Mouse (Mus musculus): ENCODE results near the gene Parvb. TPM values are rescaled to one million over a fixed set of nuclear protein-coding genes. Genes with fewer than 3 reads are reported as not detected.

Gene Parvb
- polyA plus RNA-seq, 1 experiment = 54.5 TPM

DNA sequence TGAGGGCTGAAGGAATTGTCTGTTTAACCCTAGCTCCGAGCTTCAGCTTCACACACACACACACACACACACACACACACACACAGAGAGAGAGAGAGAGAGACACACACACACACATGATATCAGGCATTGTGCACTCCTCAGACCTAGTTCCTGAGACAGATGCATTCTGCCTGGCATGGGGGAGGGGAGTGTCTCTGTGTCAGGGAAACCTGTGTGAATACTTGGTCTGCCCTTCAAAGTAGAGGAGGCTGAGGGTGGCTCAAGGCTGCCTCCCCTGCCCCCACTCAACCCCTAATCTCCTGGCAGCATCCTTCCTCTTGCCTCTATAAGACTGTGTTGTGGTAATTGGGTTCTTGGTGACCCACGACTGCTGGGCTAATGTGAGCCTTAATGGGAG, 31.7 kb downstream of the Parvb start:
- no peaks in the 10 kb centered on the region for H3K9me3 ChIP-seq (replicated peaks; ENCODE audit: control insufficient read depth, insufficient read depth, low read length, poor library complexity, severe bottlenecking)
- TF ChIP-seq POLR2A (IDR thresholded peaks at IDR 0.05; ENCODE audit: insufficient read depth, low read length) (no peak), EP300 (IDR thresholded peaks at IDR 0.05; ENCODE audit: insufficient read depth, low read depth, low read length) (no peak), CTCF (IDR thresholded peaks at IDR 0.05; ENCODE audit: low read depth, low read length) (no peak)
- H3K4me1 ChIP-seq (ENCODE audit: control insufficient read depth, insufficient read depth, low read length) = peaks cover 2% of the 10 kb centered on the region

DNA sequence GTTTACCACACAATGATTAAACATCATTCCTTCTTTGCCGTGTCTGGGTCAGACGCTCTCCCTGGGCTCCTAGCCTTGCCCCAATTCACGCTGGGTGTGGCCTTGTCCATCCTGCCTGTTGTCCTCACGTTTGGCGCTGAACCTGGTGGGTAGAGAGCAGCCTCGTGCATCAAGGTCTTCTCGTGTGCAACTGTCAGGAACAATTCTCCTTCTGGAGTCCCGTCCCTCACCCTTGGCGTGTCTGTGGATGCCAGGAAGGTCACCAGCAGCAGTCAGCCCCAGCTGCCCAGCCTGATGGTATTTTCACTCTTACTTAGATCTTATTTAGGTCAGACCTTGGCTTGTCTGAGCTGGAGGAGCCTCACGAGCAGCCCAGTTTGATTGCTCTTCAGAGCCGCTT, 33.3 kb downstream of the Parvb start:
- H3K9me3 ChIP-seq (replicated peaks; ENCODE audit: control insufficient read depth, insufficient read depth, low read length, poor library complexity, severe bottlenecking) = no peaks in the 10 kb centered on the region
- H3K4me1 ChIP-seq (ENCODE audit: control insufficient read depth, insufficient read depth, low read length) = no peaks in the 10 kb centered on the region
- no peaks in the 10 kb centered on the region for H3K36me3 ChIP-seq (ENCODE audit: control insufficient read depth, insufficient read depth, low read length, poor library complexity, severe bottlenecking)
- no peak overlapping the region for H3K4me3 ChIP-seq (ENCODE audit: low read depth, low read length)
- no peak for TF ChIP-seq EP300 (IDR thresholded peaks at IDR 0.05; ENCODE audit: insufficient read depth, low read depth, low read length)
- no peak for TF ChIP-seq CTCF (IDR thresholded peaks at IDR 0.05; ENCODE audit: low read depth, low read length)
- no peak for TF ChIP-seq POLR2A (IDR thresholded peaks at IDR 0.05; ENCODE audit: insufficient read depth, low read length)
- H3K27me3 ChIP-seq (ENCODE audit: control insufficient read depth, insufficient read depth, low read length, poor library complexity, severe bottlenecking) = no peaks in the 10 kb centered on the region
- H3K27ac ChIP-seq (ENCODE audit: insufficient read depth, low read length) = no peak overlapping the region
- no peak overlapping the region for H3K9ac ChIP-seq (ENCODE audit: low read depth, poor library complexity, severe bottlenecking)

More for the DNA sequence above, 31.7 kb downstream of the Parvb start:
- Histone ChIP-seq H3K27ac (ENCODE audit: insufficient read depth, low read length) (no peak overlapping the region), H3K36me3 (ENCODE audit: control insufficient read depth, insufficient read depth, low read length, poor library complexity, severe bottlenecking) (no peaks in the 10 kb centered on the region), H3K4me3 (ENCODE audit: low read depth, low read length) (no peak overlapping the region), H3K9ac (ENCODE audit: low read depth, poor library complexity, severe bottlenecking) (no peak overlapping the region), H3K27me3 (ENCODE audit: control insufficient read depth, insufficient read depth, low read length, poor library complexity, severe bottlenecking) (no peaks in the 10 kb centered on the region)

DNA sequence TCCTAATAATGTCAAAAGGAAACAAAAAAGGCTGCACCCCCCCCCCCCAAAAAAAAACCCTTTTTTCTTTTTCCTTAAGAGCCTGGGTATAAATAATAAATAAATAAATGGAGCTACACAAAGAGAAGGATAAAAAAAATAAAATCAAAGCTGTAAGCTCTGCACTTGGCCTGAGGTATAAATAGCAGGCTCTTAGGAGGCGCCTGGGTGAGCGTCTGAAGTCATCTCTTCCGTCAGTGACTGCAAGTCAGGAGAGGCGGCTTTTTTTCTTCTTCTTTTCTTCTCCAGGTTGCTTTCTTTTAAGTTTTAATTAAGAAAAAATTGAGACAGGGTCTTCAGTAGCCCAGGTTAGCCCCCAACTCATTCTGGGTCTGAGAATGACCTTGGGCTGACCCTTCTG, 34.4 kb downstream of the Parvb start:
- H3K27me3 ChIP-seq (ENCODE audit: control insufficient read depth, insufficient read depth, low read length, poor library complexity, severe bottlenecking) = no peaks in the 10 kb centered on the region
- no peak overlapping the region for H3K27ac ChIP-seq (ENCODE audit: insufficient read depth, low read length)
- no peak for TF ChIP-seq CTCF (IDR thresholded peaks at IDR 0.05; ENCODE audit: low read depth, low read length)
- TF ChIP-seq EP300 (IDR thresholded peaks at IDR 0.05; ENCODE audit: insufficient read depth, low read depth, low read length) = no peak
- TF ChIP-seq POLR2A (IDR thresholded peaks at IDR 0.05; ENCODE audit: insufficient read depth, low read length) = no peak
- H3K4me3 ChIP-seq (ENCODE audit: low read depth, low read length) = no peak overlapping the region
- H3K9ac ChIP-seq (ENCODE audit: low read depth, poor library complexity, severe bottlenecking) = no peak overlapping the region
- H3K36me3 ChIP-seq (ENCODE audit: control insufficient read depth, insufficient read depth, low read length, poor library complexity, severe bottlenecking) = no peaks in the 10 kb centered on the region; the same call in 1 of the 2 replicates
- H3K9me3 ChIP-seq (replicated peaks; ENCODE audit: control insufficient read depth, insufficient read depth, low read length, poor library complexity, severe bottlenecking) = no peaks in the 10 kb centered on the region
- H3K4me1 ChIP-seq (ENCODE audit: control insufficient read depth, insufficient read depth, low read length) = no peaks in the 10 kb centered on the region

DNA sequence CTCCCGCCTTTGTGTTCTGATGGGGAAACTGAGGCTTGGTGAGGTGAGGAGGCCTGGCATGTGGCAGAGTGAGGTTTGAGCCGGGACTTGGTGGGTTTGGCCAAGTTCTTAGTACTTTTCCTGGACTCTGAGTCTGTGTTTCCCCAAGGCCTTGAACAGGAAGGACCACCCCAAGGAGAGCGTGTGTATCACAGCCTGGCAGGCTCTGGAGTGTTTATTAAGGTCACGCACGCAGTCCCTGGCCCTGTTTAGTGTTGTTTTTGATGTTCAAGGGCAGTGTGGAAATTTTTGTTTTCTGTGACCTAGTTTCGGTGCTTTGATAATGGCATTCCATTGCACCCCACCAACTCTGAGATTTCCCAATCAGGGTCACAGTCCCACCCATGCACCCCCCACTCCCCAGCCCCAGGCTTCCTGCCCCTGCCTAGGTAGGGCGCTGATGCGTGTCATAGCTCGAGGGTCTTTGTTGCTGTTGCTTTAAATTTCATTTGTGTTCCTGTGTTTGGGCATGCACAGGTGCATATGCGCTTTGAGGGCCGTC, 35.9 kb downstream of the Parvb start:
- Histone ChIP-seq H3K4me3 (ENCODE audit: low read depth, low read length) (no peak overlapping the region), H3K27ac (ENCODE audit: insufficient read depth, low read length) (no peak overlapping the region), H3K9ac (ENCODE audit: low read depth, poor library complexity, severe bottlenecking) (no peak overlapping the region), H3K4me1 (ENCODE audit: control insufficient read depth, insufficient read depth, low read length) (no peaks in the 10 kb centered on the region), H3K27me3 (ENCODE audit: control insufficient read depth, insufficient read depth, low read length, poor library complexity, severe bottlenecking) (no peaks in the 10 kb centered on the region), H3K36me3 (ENCODE audit: control insufficient read depth, insufficient read depth, low read length, poor library complexity, severe bottlenecking) (no peaks in the 10 kb centered on the region; the same call in 1 of the 2 replicates), H3K9me3 (replicated peaks; ENCODE audit: control insufficient read depth, insufficient read depth, low read length, poor library complexity, severe bottlenecking) (no peaks in the 10 kb centered on the region)
- no peak for TF ChIP-seq CTCF (IDR thresholded peaks at IDR 0.05; ENCODE audit: low read depth, low read length)
- no peak for TF ChIP-seq EP300 (IDR thresholded peaks at IDR 0.05; ENCODE audit: insufficient read depth, low read depth, low read length)
- TF ChIP-seq POLR2A (IDR thresholded peaks at IDR 0.05; ENCODE audit: insufficient read depth, low read length) = no peak

DNA sequence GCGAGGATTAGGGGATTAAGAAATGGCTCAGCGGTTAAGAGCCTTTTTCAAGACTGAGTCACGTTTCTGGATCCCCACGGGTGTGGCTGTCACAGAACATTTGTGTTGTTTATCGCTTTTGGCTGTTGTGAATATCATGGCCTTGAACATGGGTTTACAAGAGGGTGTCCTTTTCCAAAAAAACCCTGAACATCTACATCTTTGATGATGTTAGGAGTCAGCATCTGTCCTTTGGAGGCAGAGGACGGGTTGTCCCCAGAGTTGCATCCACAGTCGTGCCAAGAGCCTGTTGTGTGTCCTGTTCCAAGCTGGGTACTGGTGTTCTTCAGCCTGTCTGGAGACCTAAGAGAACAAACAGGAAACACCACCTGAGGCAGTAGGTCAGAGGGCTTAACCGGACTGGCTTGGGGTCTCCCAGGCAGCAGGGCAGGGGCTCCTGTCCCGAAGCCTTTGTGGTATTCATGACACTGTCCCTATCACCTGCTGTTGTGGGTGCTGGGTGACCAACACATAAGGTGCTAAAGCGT, 37.3 kb downstream of the Parvb start:
- Histone ChIP-seq H3K27ac (ENCODE audit: insufficient read depth, low read length) (no peak overlapping the region), H3K27me3 (ENCODE audit: control insufficient read depth, insufficient read depth, low read length, poor library complexity, severe bottlenecking) (no peaks in the 10 kb centered on the region), H3K9ac (ENCODE audit: low read depth, poor library complexity, severe bottlenecking) (no peak overlapping the region), H3K36me3 (ENCODE audit: control insufficient read depth, insufficient read depth, low read length, poor library complexity, severe bottlenecking) (no peaks in the 10 kb centered on the region; the same call in 1 of the 2 replicates), H3K4me3 (ENCODE audit: low read depth, low read length) (no peak overlapping the region), H3K4me1 (ENCODE audit: control insufficient read depth, insufficient read depth, low read length) (no peaks in the 10 kb centered on the region), H3K9me3 (replicated peaks; ENCODE audit: control insufficient read depth, insufficient read depth, low read length, poor library complexity, severe bottlenecking) (0 out of 2 replicates have a peak, but pooled peaks cover 3% of the 10 kb centered on the region)
- TF ChIP-seq POLR2A (IDR thresholded peaks at IDR 0.05; ENCODE audit: insufficient read depth, low read length) = no peak
- TF ChIP-seq EP300 (IDR thresholded peaks at IDR 0.05; ENCODE audit: insufficient read depth, low read depth, low read length) = no peak
- no peak for TF ChIP-seq CTCF (IDR thresholded peaks at IDR 0.05; ENCODE audit: low read depth, low read length)

DNA sequence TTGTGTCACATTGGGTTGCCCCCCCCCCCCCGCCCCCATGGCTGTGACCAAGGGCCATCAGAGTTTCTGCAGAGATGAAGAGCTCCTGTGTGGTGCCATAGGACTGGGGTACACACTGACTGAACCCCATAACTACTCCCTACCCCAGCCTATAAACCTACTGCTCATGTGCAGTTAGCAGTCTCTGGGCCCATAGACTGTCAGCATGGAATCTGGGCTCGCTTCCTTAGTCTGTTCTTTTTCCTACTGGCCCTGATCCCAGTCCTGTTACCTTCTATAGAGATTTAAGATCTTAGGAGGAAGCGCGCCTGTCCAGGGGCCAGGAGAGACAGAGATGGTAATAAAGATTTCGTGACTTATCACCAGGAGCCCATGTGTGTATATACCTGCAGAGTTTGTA, 38.2 kb downstream of the Parvb start:
- Histone ChIP-seq H3K27ac (ENCODE audit: insufficient read depth, low read length) (no peak overlapping the region), H3K9ac (ENCODE audit: low read depth, poor library complexity, severe bottlenecking) (no peak overlapping the region)
- TF ChIP-seq POLR2A (IDR thresholded peaks at IDR 0.05; ENCODE audit: insufficient read depth, low read length) (no peak), EP300 (IDR thresholded peaks at IDR 0.05; ENCODE audit: insufficient read depth, low read depth, low read length) (no peak)

More for the DNA sequence above, 38.2 kb downstream of the Parvb start:
- 0 out of 2 replicates have a peak, but pooled peaks cover 3% of the 10 kb centered on the region for H3K9me3 ChIP-seq (replicated peaks; ENCODE audit: control insufficient read depth, insufficient read depth, low read length, poor library complexity, severe bottlenecking)
- no peaks in the 10 kb centered on the region; the same call in 1 of the 2 replicates for H3K36me3 ChIP-seq (ENCODE audit: control insufficient read depth, insufficient read depth, low read length, poor library complexity, severe bottlenecking)
- no peaks in the 10 kb centered on the region for H3K27me3 ChIP-seq (ENCODE audit: control insufficient read depth, insufficient read depth, low read length, poor library complexity, severe bottlenecking)
- no peak overlapping the region for H3K4me3 ChIP-seq (ENCODE audit: low read depth, low read length)
- H3K4me1 ChIP-seq (ENCODE audit: control insufficient read depth, insufficient read depth, low read length) = no peaks in the 10 kb centered on the region
